Mouse (Mus musculus): ENCODE measurements around the gene Mex3a.

The Mex3a gene

GRCm38 (mm10) chr3:88529204-88530000, 2.8 kb upstream of the Mex3a start:
- no peak for DNase-seq (ENCODE audit: low spot score)

- DNase-seq (ENCODE audit: low spot score): no peak
Observed at GRCm38 (mm10) chr3:88530082-88530864, 1.9 kb upstream of the Mex3a start.

GRCm38 (mm10) chr3:88531348-88532298, 572 bp upstream of the Mex3a start:
- peak; percentile 88 for DNase-seq (ENCODE audit: low spot score)

DNA sequence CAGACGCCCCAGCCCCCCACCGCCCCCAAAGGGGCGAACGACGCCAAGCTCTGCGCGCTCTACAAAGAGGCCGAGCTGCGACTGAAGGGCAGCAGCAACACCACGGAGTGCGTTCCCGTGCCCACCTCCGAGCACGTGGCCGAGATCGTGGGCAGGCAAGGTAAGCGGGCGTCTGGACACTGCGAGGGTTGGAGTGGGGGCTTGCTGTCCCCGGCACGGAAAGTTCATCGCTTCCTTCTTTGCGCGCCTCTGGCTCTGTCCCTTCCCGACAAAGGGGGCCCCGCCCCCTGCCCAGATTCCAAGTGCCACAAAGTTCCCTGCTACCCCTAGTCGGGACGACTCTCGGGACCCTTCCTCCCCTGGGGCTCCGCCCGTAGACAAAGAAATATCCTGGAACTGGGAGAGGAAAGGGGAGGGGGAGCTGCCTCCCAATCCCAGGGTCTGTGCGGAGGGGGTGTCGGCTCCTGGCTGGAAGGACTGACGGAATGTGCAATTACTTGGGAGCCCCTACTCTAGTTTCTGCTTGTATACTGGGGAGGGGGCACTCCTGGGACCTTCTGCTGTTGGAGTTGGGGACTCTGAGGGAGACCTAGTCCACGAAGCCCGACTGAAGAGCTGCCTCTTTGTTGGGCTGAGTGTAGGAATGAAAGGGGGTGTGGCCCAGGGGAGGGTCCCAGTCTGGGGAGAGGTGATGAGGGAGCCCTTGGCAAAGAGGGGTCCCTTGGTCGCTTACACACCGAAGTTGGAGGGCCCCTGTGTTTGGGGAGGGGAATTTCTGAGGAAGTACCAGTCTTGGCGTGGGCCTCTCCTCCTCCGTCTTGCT, 705 bp downstream of the Mex3a start:
- no peak for DNase-seq (ENCODE audit: low spot score)

GRCm38 (mm10) chr3:88533706-88534105, 1.5 kb downstream of the Mex3a start:
- DNase-seq (ENCODE audit: low spot score): no peak

DNA sequence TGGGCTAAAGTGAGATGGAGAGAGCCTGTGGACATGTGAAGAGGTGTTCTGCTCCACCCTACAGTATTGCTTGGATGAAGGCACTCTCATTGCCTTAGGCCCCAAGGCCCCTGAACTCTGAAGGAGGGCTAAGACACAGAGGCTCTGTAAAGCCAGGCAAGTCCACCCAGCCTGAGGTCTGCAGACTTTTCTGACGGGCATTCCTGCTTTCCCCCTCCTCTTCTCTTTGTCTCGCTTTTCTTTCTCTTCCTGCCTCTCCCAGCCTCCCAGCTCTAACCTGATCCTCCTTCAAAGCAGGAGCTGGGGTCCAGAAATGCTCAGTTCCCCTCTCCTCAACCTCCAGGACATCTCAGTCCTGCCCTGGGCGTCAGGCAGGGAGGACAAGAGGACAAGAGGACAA, 2.8 kb downstream of the Mex3a start:
- no peak for DNase-seq (ENCODE audit: low spot score)

DNA sequence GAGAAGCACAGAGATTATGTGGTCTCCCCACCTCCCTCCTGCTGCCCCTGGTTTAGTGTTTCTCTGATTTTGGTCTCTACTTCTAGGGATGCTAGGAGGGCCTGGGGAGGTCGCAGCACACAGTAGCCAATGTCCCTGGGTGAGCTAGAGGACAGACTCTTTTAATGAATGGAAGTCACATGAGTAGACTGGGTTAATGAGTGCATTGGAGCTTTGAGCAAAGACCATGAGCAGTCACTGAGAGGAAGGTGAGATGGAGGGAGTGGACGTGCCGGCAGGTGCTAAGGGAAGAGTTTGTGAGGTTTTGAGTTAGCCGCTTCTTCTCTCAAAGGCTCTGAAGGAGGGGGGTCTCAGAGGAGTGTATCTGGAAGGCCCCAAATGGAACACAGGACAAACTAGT, 3.3 kb downstream of the Mex3a start:
- DNase-seq (ENCODE audit: low spot score): no peak

DNA sequence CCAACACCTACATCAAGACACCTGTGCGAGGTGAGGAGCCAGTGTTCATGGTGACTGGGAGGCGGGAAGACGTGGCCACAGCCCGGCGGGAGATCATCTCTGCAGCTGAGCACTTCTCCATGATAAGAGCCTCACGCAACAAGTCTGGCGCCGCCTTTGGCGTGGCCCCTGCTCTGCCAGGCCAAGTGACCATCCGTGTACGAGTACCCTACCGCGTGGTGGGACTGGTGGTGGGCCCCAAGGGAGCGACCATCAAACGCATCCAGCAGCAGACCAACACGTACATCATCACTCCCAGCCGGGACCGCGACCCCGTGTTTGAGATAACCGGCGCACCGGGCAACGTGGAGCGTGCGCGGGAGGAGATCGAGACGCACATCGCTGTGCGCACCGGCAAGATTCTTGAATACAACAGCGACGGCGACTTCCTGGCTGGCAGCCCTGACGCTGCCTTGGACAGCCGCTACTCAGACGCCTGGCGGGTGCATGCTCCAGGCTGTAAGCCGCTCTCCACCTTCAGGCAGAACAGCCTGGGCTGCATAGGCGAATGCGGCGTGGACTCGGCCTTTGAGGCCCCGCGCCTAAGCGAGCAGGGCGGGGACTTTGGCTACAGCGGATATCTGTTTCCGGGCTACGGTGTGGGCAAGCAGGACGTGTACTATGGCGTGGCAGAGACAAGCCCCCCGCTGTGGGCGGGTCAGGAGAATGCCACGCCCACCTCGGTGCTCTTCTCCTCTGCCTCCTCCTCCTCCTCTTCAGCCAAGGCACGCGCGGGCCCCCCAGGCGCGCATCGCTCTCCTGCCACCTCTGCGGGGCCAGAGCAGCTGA, 4.1 kb downstream of the Mex3a start:
- DNase-seq (ENCODE audit: low spot score): peak; percentile 84

GRCm38 (mm10) chr3:88537146-88537545, 5.0 kb downstream of the Mex3a start:
- no peak for DNase-seq (ENCODE audit: low spot score)

DNA sequence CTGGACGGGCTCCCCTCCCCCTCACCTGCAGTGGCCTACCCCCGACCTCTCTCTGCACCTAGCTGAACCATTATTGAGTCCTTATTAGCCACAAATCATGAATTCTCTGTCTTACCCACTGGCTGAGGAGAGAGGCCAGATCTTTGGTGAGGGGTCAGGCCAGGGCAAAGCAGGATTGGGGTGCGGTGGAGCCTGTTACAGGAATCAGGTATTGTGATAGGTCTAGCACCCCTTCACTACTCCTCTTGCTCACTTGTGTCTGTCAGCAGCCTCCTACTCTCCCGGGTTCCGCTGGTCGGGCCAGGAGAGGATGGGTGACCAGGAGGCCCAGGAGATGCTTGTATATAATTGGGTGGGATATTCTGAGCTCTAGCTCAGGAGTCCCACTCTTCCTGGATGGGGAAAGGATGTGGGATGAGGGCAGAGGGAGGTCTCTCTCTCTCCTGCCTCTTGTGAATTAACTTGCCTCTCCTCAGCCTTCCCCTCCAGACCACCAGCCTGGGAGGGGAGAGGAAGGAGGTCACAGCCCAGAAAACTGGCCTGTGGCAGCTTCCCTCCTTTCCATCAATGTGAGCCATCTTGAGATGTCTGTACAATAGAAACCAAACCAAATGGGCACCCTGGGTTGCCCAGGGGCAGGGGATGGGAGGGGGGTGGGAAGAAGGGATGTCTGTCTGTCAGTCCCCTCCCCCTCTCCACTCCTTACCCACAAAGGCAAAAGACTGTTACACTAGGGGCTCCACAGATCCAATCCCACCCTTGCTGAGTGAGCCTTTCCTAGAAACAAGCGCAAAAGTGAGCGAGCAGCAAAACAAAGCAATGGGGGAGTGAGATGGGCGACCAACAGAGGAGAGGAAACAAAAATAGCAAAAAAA, 6.3 kb downstream of the Mex3a start:
- no peak for DNase-seq (ENCODE audit: low spot score)

DNA sequence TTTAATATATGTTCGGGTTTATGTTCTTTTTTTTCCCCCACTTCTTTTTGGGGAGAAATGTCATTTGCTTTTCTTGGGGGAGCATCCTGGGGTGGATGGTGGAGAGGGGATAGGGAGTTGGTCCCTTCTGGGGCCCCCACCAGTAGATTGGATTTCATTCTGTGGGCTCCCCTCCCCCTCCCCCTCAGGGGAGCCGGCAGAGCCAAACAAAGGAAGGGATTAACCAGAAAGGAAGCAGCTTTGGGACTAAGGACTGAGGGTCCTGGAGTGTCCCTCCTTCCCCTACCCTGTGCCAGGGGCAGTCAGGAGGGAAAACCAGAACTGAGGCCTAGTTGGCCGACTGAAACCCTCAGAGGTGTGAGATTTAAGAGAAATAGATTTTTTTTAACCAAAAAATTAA, 7.2 kb downstream of the Mex3a start:
- no peak for DNase-seq (ENCODE audit: low spot score)

GRCm38 (mm10) chr3:88540085-88540484, 7.9 kb downstream of the Mex3a start:
- no peak for DNase-seq (ENCODE audit: low spot score)

GRCm38 (mm10) chr3:88541622-88542401, 9.6 kb downstream of the Mex3a start:
- DNase-seq (ENCODE audit: low spot score): no peak

GRCm38 (mm10) chr3:88542486-88542885, 10.3 kb downstream of the Mex3a start:
- DNase-seq (ENCODE audit: low spot score): no peak

- no peak for DNase-seq (ENCODE audit: low spot score)
Observed at GRCm38 (mm10) chr3:88543174-88543573, 11.0 kb downstream of the Mex3a start.

GRCm38 (mm10) chr3:88543651-88544410, 11.6 kb downstream of the Mex3a start:
- no peak for DNase-seq (ENCODE audit: low spot score)

GRCm38 (mm10) chr3:88544514-88544913, 12.3 kb downstream of the Mex3a start:
- no peak for DNase-seq (ENCODE audit: low spot score)
